Mouse (Mus musculus): ENCODE results near the gene Rab34. TPM values are rescaled to one million over a fixed set of nuclear protein-coding genes. Genes with fewer than 3 reads are reported as not detected.

Gene Rab34
- total RNA-seq, 2 experiments from 2014 or later: 22.5 to 25.8 TPM

DNA sequence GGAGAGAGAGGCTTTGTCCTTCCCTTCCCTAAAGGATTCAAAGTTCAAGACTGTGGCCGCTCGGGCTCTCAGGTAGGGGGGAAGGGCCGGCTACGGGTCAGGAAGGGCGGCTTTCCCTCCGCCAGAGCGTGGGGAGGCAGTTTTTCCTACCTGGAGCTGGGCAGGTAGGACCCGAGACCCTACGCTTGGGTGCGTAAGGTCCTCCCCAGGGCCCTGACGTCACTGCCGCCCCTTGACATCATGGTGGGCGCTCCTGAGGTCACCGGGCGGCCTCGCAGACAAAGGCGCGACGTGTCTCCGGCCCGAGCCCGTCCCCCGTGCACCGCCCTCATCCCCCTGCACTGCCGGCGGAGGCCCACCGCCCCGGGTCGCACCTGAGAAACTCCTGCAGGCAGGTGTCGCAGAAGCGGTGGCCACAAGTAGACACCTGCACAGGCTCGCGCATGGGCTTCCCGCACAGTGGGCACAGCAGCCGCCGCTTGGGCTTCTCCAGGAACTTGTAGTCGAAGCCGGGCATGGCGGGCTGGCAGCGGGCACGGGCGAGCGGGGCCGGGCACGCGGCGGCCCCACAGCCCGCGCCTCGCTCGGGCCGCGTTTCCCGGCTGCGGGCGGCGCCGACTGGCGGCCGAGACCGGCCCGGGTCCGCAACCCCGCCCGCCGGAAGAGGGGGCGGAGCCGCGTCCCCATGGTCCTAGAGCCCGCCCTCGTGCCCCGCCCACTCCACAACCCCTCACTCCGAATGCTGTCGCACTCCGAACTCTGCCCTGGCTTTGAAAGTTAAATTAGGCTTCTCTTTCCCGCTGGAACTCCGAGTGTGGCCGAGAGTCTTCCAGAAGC lies 23.1 kb upstream of the Rab34 start, which contains the start of gene Traf4:
TSS of gene Traf4 (minus strand) at position 666 of the 837 bp plus-strand sequence.
- peak; percentile 56 to 70 for DNase-seq (ENCODE audit: low spot score in 2 of 2)

- DNase-seq (ENCODE audit: low spot score in 2 of 2): no peak
Measured at GRCm38 (mm10) chr11:78165761-78166109, 22.5 kb upstream of the Rab34 start.

GRCm38 (mm10) chr11:78166161-78166560 lies 22.1 kb upstream of the Rab34 start:
- no peak for DNase-seq (ENCODE audit: low spot score in 2 of 2)

GRCm38 (mm10) chr11:78166640-78167039 lies 21.6 kb upstream of the Rab34 start:
- DNase-seq (ENCODE audit: low spot score in 2 of 2): no peak

DNA sequence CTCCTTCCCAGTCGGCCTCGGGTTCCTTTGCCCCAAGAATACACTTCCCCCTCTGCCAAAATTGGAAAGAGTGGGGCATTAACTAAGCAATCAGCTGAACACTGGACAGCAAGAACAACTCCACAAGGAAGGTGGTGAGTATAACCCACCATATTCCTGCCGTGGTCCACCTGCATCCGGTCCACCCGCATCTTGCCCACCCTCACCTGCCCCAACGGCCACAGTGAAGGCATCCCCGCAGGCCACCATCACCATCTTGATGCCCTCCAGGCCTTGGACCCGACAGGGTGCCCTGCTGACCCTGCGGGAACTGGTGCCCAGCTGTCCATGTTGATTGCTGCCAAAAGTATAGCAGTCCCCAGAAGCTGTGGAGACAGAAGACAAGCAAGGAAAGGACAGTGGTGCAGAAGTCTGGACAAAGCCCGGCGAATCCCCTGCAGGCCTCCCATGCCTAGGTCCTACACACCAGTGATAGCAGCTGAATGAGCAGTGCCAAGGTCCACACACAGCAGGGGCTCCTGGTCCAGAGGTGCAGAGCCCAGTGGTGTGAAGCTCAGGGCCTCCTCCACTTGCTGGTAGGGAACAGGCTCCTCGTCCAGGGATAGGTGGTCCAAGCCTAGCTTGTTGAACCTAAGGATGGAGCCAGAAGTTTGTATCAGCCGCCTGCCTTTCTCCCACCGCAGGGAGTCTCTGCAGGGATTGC lies 20.8 kb upstream of the Rab34 start:
- no peak for DNase-seq (ENCODE audit: low spot score in 2 of 2)

DNA sequence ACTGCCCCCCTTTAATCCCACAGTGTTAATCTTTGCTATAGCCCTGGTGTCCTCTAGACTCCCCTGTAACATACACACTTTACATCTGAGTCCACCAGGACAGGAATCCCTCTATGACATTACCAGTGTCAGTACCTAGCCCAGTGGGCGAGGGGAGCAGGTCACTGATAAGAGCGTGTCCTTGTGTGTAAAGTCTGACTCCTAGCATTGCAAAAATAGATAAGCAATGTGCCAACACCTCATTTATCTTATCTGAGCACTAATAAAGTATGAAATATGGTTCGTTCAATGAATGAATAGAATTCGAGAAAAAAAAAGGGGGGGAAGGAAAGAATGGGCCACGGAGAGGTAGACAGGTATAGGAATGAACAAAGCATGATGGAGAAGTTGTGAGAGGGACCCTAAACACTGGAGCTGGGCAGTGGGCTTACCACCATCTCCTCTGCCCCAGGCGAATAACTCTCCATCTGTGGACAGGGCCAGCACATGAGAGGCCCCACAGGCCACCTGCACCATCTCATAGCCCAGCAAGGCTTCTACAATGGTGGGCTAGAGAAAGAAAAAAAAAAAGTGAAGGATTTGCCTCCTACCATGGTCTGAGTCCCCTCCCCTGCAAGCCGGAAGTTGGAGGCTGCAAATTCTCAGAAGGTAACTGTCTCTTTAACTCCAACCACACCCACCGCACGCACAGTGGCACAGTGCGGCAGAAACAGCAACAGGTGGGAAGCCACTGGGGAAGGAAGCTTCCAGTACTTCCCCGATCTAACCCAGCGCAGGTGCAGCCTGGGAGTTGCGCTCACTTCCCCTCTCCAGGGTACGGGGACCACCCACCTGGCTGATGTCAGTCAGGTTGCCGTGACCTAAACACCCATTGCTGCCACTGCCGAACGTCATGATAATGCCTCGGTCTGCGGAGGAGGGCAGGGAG lies 19.4 kb upstream of the Rab34 start:
- DNase-seq (ENCODE audit: low spot score in 2 of 2): no peak

GRCm38 (mm10) chr11:78170306-78170705 lies 17.9 kb upstream of the Rab34 start:
- DNase-seq (ENCODE audit: low spot score in 2 of 2): no peak

DNA sequence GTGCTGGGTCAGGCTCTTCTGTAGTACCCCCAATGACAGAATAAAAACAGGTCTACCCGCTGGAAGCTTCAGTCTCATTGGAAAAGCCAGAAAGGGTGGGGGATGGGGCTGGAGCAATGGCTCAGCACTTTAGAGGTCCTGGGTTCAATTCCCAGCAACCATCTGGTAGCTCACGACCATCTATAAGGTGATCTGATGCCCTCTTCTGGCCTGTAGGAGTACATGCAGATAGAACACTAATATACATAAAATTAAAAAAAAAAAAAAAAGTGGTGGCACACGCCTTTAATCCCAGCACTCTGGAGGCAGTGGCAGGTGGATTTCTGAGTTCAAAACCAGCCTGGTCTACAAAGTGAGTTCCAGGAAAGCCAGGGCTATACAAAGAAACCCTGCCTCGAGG lies 16.9 kb upstream of the Rab34 start:
- DNase-seq (ENCODE audit: low spot score in 2 of 2): no peak

GRCm38 (mm10) chr11:78172034-78172747 lies 16.0 kb upstream of the Rab34 start:
- DNase-seq (ENCODE audit: low spot score in 2 of 2): no peak

DNA sequence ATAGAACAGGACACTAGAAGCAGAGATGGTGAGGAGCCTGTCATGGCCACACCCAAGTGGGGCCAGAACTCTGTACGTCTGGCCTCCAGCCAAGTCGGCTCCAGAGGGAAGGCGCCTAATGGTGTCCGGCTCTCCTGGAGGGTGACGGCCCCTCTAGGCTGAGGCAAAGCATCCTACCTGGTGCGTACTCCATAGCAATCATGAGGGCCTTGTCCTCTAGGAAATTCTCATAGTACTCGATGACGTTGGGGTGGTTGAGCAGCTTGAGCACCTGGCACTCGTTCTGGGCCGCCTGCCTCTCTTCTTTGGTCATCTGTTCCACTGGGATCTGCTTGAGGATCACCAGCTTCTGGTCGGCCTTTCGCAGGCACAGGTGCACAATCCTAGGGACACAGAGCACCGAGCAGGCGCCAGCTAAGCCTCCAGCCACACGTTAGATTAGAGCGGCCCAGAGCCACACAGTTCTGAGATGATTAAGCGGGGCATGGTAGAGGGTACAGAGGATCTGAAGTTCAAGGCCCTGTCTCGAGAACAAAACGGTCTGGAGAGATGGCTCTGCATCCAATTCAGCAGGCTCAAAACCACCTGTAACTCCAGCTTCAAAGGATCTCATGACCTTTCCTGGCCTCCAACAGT lies 15.4 kb upstream of the Rab34 start:
- no peak for DNase-seq (ENCODE audit: low spot score in 2 of 2)

GRCm38 (mm10) chr11:78174506-78174905 lies 13.7 kb upstream of the Rab34 start:
- no peak for DNase-seq (ENCODE audit: low spot score in 2 of 2)

DNA sequence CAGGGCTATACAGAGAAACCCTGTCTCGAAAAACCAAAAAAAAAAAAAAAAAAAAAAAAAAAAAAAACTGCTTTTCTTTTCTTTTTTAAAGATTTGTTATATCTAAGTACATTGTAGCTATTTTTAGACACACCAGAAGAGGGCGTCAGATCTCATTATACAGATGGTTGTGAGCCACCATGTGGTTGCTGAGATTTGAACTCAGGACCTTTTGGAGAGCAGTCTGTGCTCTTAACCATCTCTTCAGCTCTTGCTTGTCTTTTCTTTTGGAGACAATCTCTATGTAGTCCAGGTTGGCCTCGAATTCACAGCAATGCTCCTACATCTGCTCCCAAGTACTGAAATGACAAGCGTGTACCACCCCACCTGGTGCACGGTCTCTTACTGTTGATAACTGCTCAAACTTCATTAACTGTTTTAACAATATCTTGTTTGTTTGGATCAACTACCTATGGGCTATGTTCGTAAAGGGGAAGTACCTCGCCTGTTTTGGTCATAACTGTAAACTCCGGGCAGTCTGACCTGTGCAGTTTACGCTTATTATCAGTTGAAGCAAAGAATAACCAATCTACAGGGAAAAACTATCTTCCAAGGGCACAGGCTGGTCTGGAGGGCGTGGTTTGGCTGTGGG lies 12.3 kb upstream of the Rab34 start:
- DNase-seq (ENCODE audit: low spot score in 2 of 2): no peak

GRCm38 (mm10) chr11:78176402-78176862 lies 11.8 kb upstream of the Rab34 start, which contains the start of the genes Nek8 and Tlcd1:
Gene Nek8 (minus strand): TSS chr11:78176675.
Gene Tlcd1 (plus strand): TSS chr11:78176711.
- DNase-seq (ENCODE audit: low spot score in 2 of 2): peak; percentile 72 to 81

DNA sequence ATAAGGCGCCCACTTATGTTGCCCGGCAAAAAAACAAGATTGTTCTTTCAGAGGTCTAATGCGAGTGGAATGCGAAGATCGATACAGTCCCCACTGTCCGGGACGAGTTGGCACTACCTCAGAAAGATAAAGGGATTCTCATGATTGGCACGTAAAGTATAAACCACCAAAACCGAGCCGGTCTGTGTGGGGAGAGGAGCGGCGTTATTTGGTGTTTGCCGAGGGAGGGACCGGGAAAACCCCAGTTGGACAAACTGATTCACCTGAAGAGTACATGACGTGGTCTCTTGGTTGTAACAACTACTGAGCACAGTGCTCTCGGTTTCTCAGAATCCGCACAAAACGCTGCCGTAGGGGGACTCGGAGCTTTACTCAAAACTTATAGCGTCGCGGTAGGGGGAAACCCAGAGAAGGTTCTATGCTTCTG lies 11.3 kb upstream of the Rab34 start:
- DNase-seq (ENCODE audit: low spot score in 2 of 2): no peak

GRCm38 (mm10) chr11:78177437-78177836 lies 10.8 kb upstream of the Rab34 start:
- DNase-seq (ENCODE audit: low spot score in 2 of 2): no peak

- DNase-seq (ENCODE audit: low spot score in 2 of 2): peak; percentile 87 to 96
Measured at GRCm38 (mm10) chr11:78177903-78178858, 10.0 kb upstream of the Rab34 start.

- DNase-seq (ENCODE audit: low spot score in 2 of 2): peak in 1 of 2 experiments; percentile 65
Measured at GRCm38 (mm10) chr11:78178859-78179437, 9.3 kb upstream of the Rab34 start.

GRCm38 (mm10) chr11:78179438-78179999 lies 8.7 kb upstream of the Rab34 start:
- no peak for DNase-seq (ENCODE audit: low spot score in 2 of 2)

Data from layer of hippocampus, adult 18-20 months (tissue).